Mouse (Mus musculus) fibroblast of lung, adult 2 months (primary cell): ENCODE measurements at regions not wholly inside any gene's neighbourhood (a gene's known extent, or its start where the extent isn't known, plus 50 kb on each side); places are given as distances from the start of the nearest gene placed in this dataset.
A peak's percentile ranks its signal among the peaks of the same experiment; 100 is the strongest.

Experiments used
- DNase-seq: peaks from one replicate; pipeline ENCODE4 v3.0.0-alpha.2; 2011; ENCODE audit warnings: low read depth

DNA sequence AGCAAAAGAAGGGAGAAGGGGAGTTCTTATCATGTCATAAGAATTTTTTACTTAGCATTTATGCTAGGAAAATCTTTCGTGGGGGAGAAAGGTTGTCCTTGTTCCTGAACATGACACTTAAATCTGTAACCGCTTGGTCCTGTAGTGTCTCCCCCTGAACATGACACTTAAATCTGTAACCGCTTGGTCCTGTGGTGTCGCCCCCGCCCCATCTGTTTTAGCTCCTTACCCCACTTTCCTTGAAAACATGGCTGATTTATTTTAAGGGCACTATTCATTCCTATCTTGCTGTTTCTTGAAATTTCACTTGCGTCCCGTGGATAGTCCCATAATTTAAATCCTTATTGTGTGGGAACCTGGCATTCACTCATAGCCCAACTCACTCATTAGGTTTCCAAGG is 82.2 kb downstream of the Rap2a start:
- DNase-seq, result no peak

DNA sequence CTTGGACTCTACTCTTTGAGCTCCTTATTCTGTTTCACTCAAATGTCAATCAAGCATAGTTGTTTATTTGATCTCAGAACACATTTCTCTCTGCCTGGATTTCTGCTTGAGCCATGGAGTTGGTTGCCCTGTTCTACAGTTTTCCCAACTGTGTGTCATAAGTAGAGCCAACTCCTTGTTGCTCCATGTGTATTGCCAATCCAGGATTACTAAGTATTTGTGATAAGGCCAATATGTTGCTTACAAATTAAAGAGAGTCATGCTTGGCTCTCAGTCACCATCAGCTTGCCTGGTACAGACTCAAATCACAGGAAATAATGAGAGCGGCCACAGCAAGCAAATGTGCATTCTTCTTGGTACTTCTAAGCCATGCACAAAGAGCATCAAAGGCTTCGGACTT is 82.7 kb downstream of the Rap2a start:
- peak; percentile 83 for DNase-seq

DNA sequence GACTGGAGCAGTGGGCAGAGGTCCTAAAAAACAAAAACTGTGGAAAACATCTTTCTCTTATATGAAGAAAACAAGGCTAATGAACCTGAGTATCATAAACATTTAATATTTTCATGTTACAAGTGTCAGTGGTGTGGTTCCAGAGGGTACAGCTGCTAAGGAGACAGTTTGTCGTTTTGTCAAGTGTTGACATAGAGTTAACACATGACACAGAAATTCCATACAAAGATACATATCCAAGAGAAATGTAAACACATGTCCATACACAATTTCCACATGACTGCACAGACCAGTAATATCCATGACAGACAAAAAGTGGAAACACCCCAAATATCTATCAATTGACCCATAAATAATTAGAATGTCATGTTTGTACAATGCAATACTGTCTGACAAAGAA is 88.7 kb downstream of the Rap2a start:
- no peak for DNase-seq

DNA sequence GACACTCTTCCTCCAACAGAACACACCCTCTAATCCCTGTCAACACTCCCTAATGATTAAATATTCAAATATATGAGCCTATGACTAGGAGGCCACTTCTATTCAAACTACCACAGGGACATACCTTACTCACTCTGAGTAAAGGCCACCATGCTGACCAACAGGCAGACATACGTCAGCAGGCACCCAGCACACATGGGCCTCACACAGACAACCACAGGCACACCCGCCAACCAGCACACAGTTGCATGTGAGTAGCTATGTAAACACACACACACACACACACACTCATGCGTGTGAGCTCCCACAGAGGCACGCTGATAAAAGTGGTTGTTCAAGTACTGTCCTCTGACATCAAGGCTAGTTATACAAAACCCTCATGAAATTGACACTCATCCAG is 89.8 kb downstream of the Rap2a start:
- DNase-seq, result no peak

DNA sequence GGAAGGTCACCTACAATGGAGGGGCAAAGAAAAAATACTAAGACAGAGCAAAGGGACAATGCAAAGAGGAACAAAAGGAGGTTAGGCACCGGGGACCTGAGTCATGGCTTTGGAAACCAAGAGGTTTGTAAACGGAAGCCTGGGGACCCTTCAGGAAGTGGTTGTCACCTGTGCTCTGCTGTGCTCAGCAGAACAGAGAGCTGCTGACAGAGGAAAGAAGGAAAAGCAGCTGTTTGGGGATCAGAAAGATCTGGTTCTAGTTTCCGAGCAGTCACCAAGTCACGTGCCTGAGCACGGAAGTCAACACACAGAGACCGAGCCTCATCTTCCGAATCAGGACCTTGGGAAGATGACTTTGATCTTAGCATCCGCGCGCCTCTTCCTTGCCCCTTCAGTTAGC is 94.0 kb downstream of the Rap2a start:
- DNase-seq, result no peak

DNA sequence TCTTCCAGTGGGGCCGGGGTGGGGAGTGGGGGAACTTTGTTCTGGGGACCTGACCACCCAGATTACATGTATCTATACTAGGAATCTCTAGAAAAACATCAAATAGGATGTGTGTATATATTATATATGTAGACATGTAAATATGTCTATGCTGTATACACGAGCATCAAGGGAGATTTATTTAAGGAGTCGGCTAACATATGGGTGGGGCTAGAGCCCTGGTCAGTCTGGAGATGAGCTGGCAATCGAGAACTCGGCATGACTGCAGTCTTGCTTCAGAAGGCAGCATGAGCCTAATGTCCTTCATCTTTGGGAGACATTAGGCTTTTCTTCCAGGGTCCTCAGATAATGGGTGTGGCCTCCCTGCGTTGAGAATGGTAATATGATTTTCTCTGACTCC is 97.0 kb downstream of the Rap2a start:
- DNase-seq, result no peak

DNA sequence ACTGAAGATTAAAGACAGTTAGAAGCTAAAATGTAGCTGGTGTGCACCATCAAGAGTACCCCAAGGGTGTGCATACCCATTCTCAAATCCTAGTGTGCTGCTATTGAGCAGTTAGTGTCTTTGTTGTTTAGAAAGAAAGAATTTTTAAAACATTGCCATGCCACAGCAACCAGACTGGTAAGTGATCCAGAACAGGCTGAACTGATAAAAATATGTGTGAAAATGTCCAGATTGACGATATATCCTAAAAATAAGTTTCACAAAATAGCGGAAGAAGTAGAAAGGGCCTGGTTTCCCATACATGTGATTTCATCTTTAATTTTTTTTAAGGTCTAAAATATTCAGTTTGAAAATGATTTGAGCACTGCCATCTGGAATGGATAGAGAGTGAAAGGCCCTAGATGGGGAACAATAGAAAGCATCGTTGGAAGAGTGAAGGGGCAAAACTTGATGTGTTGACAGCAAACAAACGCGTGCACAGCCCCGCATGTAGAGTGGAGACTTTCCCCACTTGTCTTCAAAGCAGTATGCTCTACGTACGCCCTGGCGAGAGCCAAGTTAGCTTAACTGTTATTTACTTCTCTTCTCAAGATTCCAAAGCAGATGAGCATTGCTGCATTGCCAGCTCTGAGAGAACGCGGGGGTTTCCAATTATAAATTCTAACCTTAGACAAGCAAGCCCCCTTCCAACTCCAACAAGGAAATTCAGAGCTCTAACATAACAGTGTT is 100.3 kb downstream of the Rap2a start:
- DNase-seq, result no peak

DNA sequence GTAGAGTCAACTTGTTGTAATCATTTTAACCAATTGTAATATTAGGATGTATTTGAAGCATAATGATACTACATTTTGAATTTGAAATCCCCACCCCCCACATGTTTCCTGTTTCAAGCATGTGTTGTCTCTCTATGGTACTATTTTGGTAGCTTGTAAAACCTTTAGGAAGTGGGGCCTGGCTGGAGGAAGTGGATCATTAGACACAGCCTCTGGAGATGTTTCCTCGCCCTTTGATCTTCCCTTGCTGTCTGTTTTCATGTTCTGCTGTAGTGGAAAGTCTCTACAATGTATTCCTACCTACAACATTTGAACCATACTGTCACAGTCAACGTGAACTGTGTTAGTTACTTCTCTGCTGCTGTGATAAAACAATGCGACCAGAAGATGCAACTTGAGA is 105.6 kb downstream of the Rap2a start:
- no peak for DNase-seq

DNA sequence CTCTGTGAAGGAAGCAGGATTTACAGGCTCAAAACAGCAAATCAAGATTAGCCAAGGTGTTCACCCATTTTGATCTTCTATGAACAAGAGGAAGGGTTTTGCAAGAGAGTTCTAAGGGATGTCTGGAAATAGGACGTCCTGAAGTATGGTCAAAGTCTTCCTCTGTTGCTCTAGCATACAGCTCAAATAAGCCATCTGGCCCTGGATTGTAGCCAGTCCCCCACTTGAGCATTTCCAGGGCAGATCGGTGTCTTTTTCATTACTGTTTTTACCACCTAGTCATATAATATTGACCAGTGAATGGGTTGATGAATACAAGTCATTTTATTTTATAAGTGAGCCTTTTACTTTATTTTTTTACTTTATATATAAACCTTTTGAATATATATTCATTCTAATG is 113.9 kb downstream of the Rap2a start:
- no peak for DNase-seq

DNA sequence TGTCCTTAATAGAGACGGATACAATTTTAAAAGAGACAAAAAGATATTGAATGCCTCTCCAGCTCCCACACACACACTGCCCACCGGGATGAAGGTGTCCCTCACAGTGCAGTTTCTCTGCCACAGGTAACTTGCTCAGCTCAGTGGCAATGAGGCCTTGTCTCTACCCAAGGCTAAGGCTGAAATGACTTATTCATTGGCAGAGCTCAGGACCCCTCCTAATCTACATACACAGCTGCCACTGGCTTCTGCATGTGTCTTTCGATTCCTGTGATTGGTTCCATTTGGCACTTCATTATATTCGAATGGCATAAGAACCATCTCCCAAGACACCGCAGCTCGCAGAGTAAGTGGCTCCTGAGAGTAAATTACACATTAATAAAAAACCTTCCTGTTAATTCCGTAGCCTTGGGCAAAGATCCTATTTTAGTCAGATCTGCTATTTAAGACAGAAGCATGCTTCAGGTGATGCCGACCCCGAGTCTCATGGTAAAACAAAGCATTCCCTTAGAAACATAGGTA is 122.2 kb downstream of the Rap2a start:
- DNase-seq, result no peak

DNA sequence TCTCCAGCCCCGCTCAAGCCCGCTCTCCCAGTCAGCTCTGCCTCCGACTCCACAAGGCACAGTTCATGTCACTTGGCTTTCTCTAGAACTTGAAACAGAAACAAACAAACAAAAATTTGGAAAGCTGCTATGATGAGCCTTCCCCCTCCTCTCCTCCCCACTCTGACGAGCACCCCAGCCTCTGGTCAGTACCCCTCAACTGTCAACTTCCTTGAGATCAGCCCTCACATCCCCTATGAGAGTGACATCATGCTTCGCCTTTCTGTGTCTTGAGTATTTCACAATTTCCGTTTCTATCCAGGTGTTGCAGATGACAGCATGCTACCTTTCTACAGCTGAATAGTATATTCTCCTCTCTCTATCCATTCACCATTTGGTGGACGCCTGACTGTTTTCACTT is 123.3 kb downstream of the Rap2a start:
- DNase-seq, result no peak

DNA sequence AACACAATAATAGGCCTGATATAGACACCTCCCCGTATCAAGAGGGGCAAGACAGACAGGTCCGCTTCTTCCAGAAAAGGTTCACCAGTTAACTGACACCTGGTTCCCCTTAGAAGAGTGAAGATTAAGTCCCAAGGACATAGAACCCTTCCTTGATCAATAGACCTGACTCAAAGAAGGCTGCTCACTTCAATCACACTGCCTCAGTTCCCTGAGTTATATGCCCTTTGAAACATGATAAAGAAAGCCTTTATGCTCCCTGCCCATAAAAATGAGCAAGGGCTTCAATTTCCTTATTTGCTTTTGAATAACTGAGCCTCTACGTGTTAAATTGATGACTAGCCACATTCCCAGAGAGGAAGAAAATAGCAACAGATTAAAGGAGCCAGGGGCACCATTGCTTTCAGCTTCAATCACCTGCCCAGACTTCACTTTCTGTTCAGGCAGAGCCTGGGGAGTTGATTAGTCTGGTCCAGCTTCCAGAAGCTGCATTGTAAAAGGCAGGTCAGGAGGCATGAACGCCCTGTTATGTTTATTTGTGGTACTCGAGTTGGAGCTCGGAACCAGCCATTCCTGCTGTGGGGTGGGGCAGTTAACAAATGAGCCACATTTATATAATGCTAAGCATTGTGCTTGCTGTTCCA is 125.7 kb downstream of the Rap2a start:
- DNase-seq, result peak; percentile 27

DNA sequence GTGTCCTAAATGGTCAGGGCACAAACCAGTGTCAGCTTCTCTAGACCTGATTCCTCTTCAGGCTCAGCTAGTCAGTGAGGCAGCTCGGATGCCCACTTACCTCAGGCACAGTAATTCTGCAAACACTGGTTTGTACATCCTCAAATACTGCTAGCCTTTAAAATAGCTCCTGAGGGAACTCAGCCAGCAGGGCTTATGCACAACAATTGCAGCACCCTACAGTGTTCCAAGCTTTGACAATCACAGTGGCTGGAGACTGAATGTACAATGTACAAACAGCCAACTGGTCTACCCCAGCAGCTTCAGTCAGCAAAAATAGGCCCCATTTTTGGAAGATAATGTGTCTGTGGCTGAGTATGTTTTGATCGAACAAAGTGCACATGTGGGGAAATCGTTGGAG is 129.6 kb downstream of the Rap2a start:
- no peak for DNase-seq

DNA sequence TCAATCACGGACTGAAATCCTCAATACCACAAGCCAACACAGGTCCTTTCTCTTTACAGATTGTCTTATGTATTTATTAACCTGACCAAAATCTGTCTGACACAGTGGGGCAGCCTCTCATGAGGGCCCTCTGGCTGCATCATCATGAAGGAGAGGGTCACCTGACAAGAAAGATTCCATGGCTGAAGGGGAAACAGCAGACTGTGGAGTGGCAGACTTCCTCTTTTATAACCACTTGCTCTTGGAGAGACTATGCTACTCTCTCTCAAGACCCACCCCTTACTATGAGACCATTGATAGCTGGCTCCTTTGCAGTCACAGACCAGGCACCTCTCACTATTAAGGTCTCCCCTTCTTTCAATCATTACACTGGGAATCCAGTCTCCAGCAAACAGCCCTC is 133.1 kb downstream of the Rap2a start:
- DNase-seq, result no peak

DNA sequence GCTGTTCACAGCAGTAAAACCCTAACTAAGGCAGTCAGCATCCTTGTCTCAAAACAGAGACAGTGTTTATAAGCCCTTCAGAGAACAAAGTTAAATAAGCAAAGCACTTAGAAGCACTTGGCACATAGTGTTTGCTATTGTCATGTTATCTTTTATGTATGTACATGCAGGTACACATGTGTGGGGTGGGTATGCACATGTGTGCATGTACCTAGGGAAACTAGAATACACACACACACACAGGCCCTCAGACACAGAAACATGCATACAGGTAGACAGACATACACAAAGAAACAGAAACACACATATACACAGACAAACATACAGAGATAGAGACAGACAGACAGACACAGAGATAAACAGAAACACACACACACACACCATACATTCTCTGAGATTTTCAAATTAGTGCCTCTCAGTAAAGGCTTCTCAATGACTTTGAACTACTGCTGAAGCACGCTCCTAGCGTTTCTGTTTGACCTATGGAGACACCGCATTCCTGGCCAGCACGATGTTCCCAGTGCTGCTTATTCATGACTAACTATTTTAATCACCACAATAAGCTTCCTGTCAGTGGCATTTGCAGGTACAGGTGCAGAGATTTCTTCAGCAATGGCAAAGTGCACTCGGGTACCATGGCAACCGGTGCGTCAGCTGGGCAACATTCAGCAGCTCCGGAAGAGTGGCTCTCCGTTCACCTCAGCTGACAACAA is 148.1 kb downstream of the Rap2a start:
- DNase-seq, result no peak

DNA sequence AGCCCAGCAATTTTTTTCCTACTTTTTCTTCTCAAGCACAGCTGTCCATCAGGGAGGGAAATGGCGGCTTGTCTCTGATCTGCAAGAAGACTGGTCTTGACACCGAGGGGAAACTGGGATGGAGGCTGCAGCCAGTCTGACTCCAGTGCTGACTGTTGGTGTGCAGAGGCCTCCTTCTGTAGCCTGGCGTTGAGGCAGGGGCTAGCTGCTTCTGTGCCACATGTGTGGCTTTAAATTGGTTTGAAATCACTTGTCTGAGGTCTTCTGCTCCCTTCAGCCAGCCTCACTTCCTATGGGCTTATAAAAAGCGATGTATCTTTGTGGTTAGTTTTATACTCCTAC is 148.7 kb downstream of the Rap2a start:
- DNase-seq, result no peak

DNA sequence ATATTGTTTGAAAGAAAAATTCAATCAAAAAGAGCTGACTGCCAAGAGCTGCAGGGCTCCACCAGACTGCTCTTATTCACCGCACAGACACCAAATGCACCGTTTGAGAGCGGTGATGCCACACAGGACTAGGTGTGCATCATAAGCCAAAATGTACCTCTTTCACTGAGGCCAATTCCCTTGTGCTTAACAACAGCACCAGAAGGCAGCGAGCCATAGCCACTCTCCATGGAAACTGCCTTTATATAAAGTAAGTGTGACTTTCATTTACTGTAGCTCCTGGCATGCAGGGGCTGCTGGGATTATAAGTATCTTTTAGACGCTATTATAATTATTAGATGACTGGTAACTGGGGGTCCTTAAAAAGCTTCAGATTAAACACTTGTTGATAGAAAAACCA is 154.5 kb downstream of the Rap2a start:
- no peak for DNase-seq

DNA sequence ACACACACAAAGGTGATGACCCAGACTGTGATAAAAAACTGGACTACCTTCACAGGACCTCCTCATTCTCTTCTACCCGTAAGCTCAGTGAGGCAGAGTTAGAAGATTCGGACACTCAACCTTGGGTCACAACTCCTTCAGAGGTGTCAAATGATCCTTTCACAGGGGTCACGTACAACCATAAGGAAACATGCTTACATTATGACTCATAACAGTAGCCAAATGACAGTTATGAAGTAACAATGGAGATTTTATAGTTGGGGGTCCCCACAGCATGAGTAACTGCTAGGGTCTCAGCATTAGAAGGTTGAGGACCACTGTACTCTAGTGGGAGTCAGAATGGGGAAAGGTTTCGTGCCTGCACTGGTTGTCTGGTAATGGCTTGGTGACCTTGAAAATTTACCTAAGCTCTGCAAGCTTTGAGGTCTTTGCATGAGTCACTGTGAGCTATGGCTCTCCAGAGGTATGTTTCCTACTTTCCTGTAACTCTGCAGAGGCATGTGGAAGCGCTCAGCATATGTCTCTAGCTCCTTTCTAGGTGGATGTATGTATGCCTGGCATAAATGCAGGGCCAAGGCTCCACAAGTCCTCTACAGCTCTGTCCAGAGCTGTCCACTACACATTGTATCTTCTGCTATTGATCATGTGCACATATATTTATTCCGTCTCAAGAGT is 158.6 kb downstream of the Rap2a start:
- DNase-seq, result no peak

DNA sequence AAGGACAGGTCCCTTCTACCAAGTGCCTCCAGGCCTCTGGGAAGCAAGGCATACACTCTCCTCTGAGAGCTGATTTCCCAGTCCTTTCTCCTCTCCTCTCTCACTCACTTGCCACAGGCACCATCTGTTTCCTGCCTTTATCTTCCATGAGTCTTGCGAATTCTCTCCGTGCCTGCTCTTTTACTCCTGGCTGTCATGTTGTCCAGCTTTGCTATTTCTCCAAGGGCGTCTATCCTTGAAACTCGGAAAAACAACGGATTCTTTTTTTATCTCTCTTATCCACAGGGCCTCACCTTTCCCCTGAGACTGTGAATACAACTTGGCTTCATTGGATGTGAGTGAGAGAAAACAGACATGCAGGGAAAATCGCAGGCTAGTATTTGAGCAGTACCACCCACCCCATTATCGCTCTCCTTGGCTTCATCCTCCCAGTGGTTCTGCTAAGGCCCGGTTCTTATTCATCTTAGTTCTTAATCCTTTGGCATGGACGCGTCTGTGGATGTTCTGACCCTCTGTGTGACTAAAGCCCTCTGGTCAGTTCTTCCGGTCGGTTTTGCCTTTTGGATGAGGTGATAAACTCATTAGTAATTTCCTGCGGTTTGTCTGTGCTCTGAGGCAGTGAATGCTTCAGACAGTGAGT is 159.4 kb downstream of the Rap2a start:
- no peak for DNase-seq

DNA sequence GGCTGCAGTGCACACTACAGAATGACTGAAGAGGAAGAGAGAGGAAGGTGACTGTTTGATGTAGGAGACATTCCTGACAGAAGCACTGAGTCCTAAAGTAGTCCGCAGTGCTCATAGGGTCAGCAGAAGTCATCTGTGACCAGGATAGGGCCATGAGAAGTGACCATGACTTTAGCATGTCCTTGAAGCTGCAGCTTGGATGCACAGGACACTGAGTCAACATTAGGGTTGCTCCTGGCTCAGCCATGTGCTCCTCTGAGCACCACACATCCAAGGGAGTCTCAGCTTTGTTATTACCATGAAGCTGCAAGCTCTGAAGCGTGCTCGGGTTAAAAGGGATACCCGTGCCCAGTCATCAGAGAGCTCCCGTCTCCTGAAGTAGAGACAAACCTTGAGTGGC is 164.3 kb downstream of the Rap2a start:
- DNase-seq, result no peak

DNA sequence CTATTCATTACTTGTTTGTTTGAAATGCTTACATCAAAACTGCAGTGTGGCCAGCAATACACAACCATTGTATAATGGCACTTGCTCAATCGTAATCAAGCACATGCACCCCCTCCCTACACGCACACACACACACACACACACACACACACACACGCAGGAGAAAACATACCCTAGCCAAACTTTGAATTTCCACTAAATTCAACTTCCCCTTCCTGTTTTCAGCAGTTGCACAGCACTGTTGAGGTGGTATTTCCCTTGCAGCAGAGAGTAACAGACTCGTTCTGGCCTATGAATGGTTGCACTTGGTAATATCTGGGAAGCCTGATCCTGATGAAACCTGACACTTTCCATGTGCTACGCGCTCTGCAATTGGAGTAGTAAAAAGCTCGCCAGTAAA is 173.8 kb downstream of the Rap2a start:
- DNase-seq, result no peak

DNA sequence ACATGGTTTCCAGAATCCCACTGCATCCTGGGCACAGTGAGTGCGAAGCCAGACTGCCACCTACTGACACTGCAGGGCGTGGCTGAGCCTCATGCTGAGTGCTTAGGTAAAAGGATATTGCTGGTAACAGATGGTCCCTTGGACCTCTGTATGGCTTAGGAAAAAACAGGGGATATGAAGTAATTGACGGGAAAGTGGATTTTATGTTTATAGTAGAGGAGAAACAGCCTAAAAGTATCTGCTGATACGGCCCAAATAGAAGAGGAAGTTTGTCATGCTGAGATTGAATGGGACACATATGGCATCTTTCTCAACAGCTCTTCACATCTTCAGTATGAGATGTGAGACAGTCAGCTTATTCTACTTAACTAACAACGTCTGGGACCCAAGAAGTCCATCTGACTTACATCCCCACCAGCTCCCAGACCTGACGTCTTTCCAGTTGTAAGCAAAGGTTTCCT is 182.1 kb downstream of the Rap2a start:
- no peak for DNase-seq
